Mouse (Mus musculus) left cerebral cortex, postnatal 14 days (tissue): ENCODE measurements around the gene Fer1l4. TPM values are rescaled to one million over a fixed set of nuclear protein-coding genes. Genes with fewer than 3 reads are reported as not detected.
A peak's percentile ranks its signal among the peaks of the same experiment; 100 is the strongest.

Experiments
- DNase-seq, 2 experiments: peaks; one replicate each; pipeline ENCODE4 v3.0.0; 2021 to 2022; ENCODE audit warnings: low spot score in 2 of 2, mixed read lengths in 1 of 2
- intact Hi-C: fragments of 180-260 bp; cut with DNase I; formaldehyde crosslinking; loops from one replicate; pipeline ENCODE4 v1.15.1; 2025
- total RNA-seq, 2 experiments: library from RNA; stranded (reverse); gene quantifications; 2 replicates each; pipeline ENCODE4 v1.2.3; 2021

The Fer1l4 gene
- total RNA-seq, 2 experiments from 2014 or later: not detected

DNA sequence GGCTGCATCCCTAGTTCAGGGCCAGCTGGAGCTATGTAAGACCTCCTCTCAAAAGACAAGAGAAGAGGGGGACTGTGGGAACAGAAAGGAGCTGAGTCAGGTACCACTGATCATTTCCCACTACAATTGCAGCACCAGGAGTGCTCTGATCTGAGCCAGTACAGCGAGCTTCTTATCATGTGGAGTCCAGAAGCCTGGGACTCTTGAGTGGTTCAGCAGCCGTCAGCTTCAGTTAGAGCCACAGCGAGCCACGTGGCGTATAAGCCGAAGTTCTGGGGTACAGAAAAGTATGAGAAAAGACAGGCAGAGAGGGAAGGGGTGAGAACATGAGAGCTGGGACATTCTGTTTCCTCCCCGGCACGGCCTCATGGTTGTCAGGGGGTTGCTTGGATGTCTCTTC lies 31.5 kb downstream of the Fer1l4 start:
- intact Hi-C loops: no loop called here
- DNase-seq: no peak

DNA sequence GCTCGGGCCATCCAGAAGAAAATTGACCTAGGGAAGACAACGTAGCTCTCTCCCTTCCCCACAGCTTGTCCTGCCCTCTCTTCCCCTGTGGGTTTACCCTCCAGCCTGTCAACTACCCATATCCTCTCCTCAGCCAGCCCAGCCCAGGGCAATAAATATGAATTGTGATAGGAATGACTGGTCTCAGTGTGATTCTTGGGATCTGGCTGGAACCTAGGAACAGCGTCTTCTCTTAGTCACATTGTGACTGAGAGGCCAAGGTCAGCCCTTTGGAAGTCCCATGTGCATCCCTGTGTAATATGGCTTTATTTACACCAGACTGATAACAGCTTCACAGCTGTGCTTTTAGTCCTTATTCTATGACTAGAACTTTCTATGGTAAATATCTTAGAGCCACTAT lies 34.6 kb downstream of the Fer1l4 start:
- DNase-seq: no peak
- intact Hi-C loops: no loop called here

DNA sequence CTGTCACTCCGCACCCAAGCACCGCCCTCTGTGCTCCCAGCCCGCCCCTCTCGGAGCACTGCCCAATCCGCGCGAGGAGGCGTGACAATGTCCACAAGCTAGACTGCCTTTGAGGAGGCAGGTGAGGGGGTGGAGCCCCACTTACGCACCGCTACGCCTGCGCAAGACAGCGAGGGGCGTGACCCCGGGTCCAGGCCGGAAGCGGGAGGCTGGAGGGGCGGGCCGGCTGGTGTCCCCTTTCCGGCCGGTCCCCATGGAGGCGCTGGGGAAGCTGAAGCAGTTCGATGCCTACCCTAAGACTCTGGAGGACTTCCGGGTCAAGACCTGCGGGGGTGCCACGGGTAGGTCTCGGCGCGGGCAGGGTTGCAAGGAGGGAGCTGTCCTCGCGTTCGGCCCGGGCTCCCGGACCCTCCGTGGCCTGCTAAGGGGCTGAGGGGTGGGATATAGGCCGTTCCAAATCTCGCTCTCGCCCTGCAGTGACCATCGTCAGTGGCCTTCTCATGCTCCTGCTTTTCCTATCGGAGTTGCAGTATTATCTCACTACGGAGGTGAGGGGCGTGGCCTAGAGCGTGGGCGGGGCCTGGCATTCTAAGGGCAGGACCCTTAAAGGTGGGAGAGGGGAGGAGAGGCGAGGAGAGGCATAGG lies 44.7 kb downstream of the Fer1l4 start, which contains the start of the genes 6430550D23Rik and Ergic3:
Gene 6430550D23Rik, minus strand, starts transcription at position 90 of the 645 bp plus-strand sequence.
Gene Ergic3, plus strand, starts transcription at position 158 of the 645 bp plus-strand sequence.
- intact Hi-C loops: no loop called here
- peak; percentile 96 to 98 for DNase-seq

DNA sequence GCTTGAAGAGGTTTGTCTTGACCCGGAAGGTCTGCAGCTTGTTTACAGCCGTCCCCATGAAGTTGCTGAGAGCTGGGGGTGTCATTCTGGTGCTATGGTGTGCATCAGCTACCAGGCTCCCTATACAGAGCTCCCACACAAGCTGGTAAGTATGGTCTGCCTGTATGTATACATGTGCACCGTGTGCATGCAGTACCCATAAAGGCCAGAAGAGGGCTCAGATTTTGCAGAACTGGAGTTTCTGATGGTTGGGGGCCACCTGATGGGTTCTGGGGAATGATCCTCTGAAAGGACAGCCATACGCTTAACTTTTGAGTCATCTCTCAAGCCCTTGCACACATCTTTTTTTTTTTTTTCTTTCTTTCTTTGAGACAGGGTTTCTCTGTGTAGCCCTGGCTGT lies 47.4 kb downstream of the Fer1l4 start:
- DNase-seq: no peak
- intact Hi-C loops: no loop called here

DNA sequence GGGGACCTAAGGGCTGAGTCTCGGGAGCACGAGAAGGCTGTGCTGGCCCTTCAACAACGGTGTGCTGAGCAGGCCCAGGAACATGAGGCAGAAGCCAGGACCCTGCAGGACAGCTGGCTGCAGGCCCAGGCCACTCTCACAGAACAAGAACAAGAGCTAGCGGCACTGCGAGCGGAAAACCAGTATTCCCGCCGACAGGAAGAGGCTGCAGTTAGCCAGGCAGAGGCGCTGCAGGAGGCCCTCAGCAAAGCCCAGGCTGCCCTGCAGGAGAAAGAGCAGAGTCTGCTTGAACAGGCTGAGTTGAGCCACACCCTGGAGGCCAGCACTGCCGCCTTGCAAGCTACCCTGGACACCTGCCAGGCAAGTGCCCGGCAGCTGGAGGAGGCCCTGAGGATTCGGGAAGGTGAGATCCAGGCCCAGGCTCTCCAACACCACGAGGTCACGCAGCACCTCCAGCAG lies 60.9 kb downstream of the Fer1l4 start:
- intact Hi-C loops: no loop called here
- DNase-seq: peak; percentile 63

DNA sequence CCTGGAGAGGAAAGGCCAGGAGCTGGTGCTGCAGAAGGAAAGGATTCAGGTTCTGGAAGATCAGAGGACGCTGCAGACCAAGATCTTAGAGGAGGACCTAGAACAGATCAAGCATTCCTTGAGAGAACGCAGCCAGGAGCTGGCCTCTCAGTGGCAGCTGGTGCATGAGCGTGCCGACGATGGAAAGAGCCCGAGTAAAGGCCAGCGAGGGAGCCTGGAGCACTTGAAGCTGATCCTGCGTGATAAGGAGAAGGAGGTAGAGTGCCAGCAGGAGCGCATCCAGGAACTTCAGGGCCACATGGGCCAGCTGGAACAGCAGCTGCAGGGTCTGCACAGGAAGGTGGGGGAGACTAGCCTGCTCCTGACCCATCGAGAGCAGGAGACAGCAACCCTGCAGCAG lies 61.6 kb downstream of the Fer1l4 start:
- no peak for DNase-seq
- intact Hi-C loops: no loop called here

DNA sequence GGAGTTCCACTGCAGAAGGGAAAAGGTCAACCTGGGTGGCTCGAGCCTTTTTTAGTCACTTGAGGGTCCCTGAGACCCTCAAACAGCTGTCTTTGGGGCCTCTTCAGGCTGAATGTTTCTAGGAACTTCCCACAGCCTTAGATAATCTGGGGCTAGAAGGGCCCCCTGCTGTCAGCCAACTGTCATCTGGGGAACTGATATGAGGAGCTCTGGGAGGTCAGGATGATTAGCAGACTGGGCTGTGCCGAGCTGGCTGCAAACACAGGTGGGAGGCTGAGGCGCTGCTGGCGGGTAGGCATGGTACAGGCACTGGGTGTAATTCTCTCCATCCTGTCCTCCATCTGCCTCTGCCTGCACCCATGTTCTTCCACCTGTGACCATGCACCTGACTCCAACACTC lies 63.7 kb downstream of the Fer1l4 start:
- intact Hi-C loops: no loop called here
- no peak for DNase-seq

DNA sequence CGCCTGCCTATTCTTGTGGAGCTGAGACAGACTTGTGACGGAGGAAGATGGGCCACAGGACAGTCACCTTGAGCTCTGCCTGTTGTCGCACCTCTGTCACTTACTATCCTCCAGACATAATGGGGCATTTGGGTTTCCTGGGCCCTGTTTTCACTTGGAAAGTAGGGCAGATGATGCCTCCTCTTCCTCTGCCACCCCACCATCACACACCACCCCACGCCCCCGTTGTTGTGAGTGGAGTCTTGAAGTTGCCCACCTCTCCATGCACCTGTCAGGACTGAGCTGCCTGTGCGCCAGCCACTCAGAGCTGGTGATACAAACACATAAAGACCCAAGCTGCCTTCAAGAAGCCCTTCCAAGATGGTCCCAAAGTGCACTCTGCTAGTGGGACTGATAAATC lies 65.6 kb downstream of the Fer1l4 start:
- DNase-seq: no peak
- intact Hi-C loops: no loop called here

DNA sequence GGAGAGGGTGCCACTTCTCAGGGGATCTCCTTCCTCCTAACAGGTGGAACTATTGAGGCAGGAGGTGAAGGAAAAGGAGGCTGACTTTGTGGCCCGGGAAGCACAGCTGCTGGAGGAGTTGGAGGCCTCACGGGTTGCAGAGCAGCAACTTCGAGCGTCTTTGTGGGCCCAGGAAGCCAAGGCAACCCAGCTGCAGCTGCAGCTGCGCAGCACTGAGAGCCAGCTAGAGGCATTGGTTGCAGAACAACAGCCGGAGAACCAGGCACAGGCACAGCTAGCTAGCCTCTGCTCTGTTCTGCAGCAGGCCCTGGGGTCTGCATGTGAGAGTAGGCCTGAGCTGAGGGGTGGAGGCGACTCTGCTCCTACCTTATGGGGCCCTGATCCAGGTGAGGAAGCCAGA lies 67.0 kb downstream of the Fer1l4 start:
- intact Hi-C loops: no loop called here
- no peak for DNase-seq

DNA sequence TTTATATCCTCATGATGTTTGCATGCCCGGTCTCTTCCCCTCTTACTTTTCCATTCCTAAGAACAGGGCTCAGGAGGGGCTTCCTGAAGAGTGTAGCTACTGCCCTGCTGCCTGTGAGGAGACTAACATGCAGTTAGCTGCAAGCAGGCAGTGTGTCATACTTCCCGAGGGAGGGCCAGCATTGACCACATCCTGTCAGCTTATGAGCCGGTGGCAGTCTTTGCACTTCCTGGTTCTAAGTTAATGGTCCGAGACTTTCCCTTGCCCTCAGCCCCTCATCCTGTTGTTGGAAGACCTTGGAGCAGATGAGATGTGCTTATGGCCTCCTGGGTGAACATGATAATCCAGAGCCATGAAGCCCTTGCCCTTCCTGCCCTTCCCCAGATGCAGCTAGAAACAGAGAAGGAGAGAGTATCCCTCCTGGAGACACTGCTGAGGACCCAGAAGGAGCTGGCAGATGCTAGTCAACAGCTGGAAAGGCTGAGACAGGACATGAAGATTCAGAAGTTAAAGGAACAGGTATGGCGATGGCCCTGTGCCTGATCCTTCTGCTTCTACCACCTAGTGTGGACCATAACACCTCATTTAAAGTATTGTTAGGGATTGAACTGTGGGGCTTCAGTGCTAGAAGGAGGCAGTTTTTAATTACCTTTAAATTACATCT lies 73.3 kb downstream of the Fer1l4 start:
- intact Hi-C loops: no loop called here

DNA sequence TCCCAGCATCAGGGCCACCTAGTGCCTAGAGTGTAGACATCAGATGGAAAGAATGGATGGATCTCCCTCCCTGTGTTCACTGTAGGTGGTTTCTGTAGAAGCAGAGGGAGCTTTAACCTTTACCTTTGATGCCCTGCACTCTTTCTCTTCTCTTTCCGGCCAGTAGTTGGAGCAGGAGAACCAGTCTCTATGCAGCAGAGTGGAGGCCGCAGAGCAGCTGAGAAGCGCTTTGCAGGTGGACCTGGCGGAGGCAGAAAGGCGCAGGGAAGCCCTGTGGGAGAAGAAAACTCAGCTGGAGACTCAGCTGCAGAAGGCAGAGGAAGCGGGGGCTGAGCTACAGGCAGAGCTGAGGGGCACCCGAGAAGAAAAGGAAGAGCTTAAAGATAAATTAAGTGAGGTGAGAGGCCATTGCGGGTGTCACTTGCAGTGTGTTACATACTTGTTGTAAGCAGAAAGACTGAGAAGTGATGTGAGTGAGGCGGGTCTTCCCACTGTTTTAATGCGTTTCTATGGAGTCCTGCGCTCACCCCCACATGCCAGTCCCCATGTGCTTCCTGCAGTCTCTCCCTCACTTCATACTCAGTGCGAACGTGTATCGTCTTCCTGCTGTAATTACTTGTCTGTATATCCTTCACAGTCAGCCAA lies 78.5 kb downstream of the Fer1l4 start:
- intact Hi-C loops: no loop called here

More for the DNA sequence above, 73.3 kb downstream of the Fer1l4 start:
- peak in 1 of 2 experiments; percentile 12 for DNase-seq

DNA sequence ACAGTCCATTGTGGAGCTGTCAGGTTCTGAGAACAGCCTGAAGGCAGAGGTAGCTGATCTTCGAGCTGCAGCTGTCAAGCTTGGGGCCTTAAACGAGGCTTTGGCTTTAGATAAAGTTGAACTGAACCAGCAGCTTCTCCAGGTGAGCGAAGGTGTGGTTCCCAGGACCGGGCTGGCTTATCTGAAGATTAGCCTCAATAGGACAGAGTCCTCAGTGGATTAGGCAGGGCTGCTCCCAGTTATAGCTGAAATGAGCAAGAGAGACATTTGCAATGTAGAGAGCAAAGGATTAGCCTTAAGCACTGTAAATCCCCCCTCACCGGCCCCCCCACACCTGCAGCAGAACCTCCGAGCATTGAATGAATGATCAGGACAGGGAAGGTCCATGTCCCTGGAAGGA lies 79.4 kb downstream of the Fer1l4 start:
- intact Hi-C loops: no loop called here
- no peak for DNase-seq

More for the DNA sequence above, 78.5 kb downstream of the Fer1l4 start:
- peak in 1 of 2 experiments; percentile 7 for DNase-seq

Other genes with a start within 250 kb of the Fer1l4 start
- gene BC029722, start 233.5 kb downstream of the Fer1l4 start, total RNA-seq: 10 to 100 TPM; 45.7 to 50.3 TPM
- 10 to 100 TPM; 65.3 to 67.6 TPM for gene Eif6, start 226.0 kb downstream of the Fer1l4 start, total RNA-seq
- not detected for gene Fam83c, start 218.1 kb downstream of the Fer1l4 start, total RNA-seq
- 10 to 100 TPM; 45.8 to 50.2 TPM for gene Uqcc1, start 122.6 kb downstream of the Fer1l4 start, total RNA-seq
- not detected for gene Gm15557, start 112.2 kb downstream of the Fer1l4 start, total RNA-seq
- gene Gdf5, start 107.6 kb downstream of the Fer1l4 start, total RNA-seq: under 1 TPM; 0.29 to 0.55 TPM
- 10 to 100 TPM; 15.1 to 16.3 TPM for gene Cep250, start 96.5 kb downstream of the Fer1l4 start, total RNA-seq
- gene 6430550D23Rik, start 45.0 kb downstream of the Fer1l4 start, total RNA-seq: 1 to 10 TPM in 1 of 2 experiments, under 1 TPM in 1; 0.88 to 1.3 TPM
- 100 to 1,000 TPM; 180 to 200 TPM for gene Ergic3, start 44.9 kb downstream of the Fer1l4 start, total RNA-seq
- gene Spag4, start 12.2 kb upstream of the Fer1l4 start, total RNA-seq: 1 to 10 TPM; 4.7 to 6.9 TPM
- 10 to 100 TPM; 24.0 to 26.0 TPM for gene Cpne1, start 59.0 kb upstream of the Fer1l4 start, total RNA-seq
- 10 to 100 TPM; 25.5 to 30.2 TPM for gene Rbm12, start 59.0 kb upstream of the Fer1l4 start, total RNA-seq
- 10 to 100 TPM; 19.6 to 26.7 TPM for gene Gm28036, start 74.1 kb upstream of the Fer1l4 start, total RNA-seq
- 100 to 1,000 TPM; 183 to 205 TPM for gene Romo1, start 91.1 kb upstream of the Fer1l4 start, total RNA-seq
- gene Nfs1, start 91.2 kb upstream of the Fer1l4 start, total RNA-seq: 10 to 100 TPM; 35.3 to 37.1 TPM
- gene Rbm39, start 127.3 kb upstream of the Fer1l4 start, total RNA-seq: 100 to 1,000 TPM; 259 to 277 TPM
- 10 to 100 TPM; 50.7 to 65.0 TPM for gene Phf20, start 143.5 kb upstream of the Fer1l4 start, total RNA-seq